Mouse (Mus musculus) midbrain, embryonic 10.5 days (tissue): ENCODE data around the gene Kctd4. TPM values are rescaled to one million over a fixed set of nuclear protein-coding genes. Genes with fewer than 3 reads are reported as not detected.
"Not testable (repeated sequence)": the region's sequence is repeated elsewhere in the genome, so short reads cannot be mapped to it uniquely, and the experiment has no call there.

ENCODE experiments used
- DNase-seq: peaks from one replicate; pipeline ENCODE4 v3.0.0-alpha.2; 2017; ENCODE audit warnings: low spot score
- H3K27ac ChIP-seq: fragments of 300-500 bp; sonication (generic); replicated peaks from 2 replicates; pipeline ENCODE4 v1.5.1; 2016; ENCODE audit warnings: mild to moderate bottlenecking
- H3K27me3 ChIP-seq: fragments of 300-500 bp; sonication (generic); 2 replicates; pipeline ENCODE4 v1.6.1; 2016; ENCODE audit warnings: low read depth, mild to moderate bottlenecking; ENCODE audit not compliant: poor library complexity, severe bottlenecking
- H3K36me3 ChIP-seq: fragments of 300-500 bp; sonication (generic); 2 replicates; pipeline ENCODE4 v1.6.1; 2016; ENCODE audit warnings: mild to moderate bottlenecking, moderate library complexity
- H3K4me1 ChIP-seq: fragments of 300-500 bp; sonication (generic); 2 replicates; pipeline ENCODE4 v1.6.1; 2016
- H3K4me3 ChIP-seq: fragments of 300-500 bp; sonication (generic); 2 replicates; pipeline ENCODE4 v1.5.1; 2016; ENCODE audit warnings: mild to moderate bottlenecking, moderate library complexity
- H3K9me3 ChIP-seq: fragments of 300-500 bp; sonication (generic); replicated peaks from 2 replicates; pipeline ENCODE4 v1.6.1; 2016; ENCODE audit warnings: mild to moderate bottlenecking
- WGBS: fragments of 180-500 bp; shearing (Covaris S2); methylation state at CpG from one replicate; pipeline ENCODE4 v1.1.7; 2016; 5-methylcytosine and 5-hydroxymethylcytosine counted together
- polyA plus RNA-seq: library from polyadenylated mRNA; unstranded; fragments of >200 nt; fragmentation: Nextera tagmentation; extraction: Ambion mirVana; gene quantifications from 2 replicates; pipeline ENCODE4 v1.2.1, GENCODE M21; 2016

The Kctd4 gene
- polyA plus RNA-seq = 0.42 and 0.60 TPM in 2 replicates

DNA sequence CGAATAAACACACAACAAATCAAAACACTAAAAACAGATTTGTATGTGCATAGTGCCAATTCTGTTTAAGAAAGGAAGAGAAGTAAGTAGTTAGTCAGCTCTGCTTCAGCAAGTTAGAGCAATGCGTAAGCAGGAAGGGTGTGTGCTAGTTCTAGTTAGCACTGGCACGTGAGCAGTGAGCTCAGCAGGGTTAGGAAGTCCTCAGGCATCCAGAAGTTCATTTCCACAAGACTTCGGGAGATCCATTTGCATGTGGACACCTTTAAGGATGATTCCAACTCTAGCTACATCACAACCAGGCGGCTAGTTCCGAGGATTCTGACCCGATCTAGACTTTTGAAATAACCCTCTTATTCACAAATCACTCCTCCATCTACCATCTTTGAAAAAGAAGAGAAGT is at the start of gene Kctd4:
TSS of gene Kctd4 (plus strand) at position 244 of the 400 bp plus-strand sequence.
- Histone ChIP-seq H3K9me3 (no peaks in the 10 kb centered on the region), H3K4me3 (no peak within 1 kb of the TSS), H3K36me3 (no peaks in the 10 kb centered on the region), H3K27ac (no peak within 1 kb of the TSS), H3K4me1 (peaks cover 5% of the 10 kb centered on the region; the same call in 1 of the 2 replicates), H3K27me3 (no peaks in the 10 kb centered on the region)
- DNase-seq = no peak
- WGBS = 94% methylated on average over 7 of the region's 7 CpGs

DNA sequence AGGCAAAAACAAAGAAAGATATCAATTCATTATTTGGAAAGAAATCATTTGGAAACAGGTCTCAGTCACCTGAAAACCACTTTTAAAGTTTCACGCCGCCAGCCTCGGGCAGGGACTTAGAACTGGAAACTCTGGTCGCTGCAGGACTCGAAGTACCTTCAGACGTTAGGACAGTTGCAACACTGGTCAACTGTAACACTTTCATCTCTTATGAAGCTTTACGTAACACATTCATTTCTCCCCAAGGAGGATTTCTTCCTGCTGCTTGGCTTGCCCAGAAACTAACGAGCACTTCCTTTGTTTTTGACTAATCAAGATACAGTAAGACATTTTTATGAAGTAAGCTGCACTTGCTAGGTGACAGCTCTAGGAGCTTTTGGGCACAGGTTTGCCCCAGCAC is 47.9 kb upstream of the Kctd4 start:
- WGBS = 96% methylated on average over 8 of the region's 8 CpGs
- Histone ChIP-seq H3K4me3 (no peak overlapping the region), H3K9me3 (no peaks in the 10 kb centered on the region), H3K27ac (no peak overlapping the region), H3K4me1 (no peaks in the 10 kb centered on the region), H3K36me3 (peaks cover 32% of the 10 kb centered on the region), H3K27me3 (no peaks in the 10 kb centered on the region)
- DNase-seq = no peak

DNA sequence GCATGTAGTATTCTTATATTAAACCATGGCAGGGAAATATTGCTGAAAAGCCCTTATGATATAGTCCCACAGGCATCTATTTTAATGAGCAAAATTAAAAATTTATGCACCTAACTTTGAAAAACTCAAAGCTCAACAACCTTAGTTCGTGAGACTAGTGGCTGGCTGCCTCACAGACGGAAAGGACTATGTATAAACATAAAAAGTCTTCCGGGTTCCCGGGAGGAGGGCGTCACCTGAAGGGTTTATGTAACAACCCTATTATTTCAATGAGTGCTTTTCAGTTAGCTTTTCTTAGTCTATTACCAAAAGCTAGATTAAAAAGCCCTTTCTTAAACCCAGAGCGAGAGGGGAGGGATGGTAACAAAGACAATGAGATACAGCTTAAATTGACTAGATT is 42.8 kb upstream of the Kctd4 start:
- Histone ChIP-seq H3K36me3 (peaks cover 12% of the 10 kb centered on the region), H3K9me3 (no peaks in the 10 kb centered on the region), H3K4me1 (no peaks in the 10 kb centered on the region), H3K27ac (no peak overlapping the region), H3K4me3 (no peak overlapping the region), H3K27me3 (no peaks in the 10 kb centered on the region)
- WGBS = 91% methylated on average over 6 of the region's 6 CpGs
- no peak for DNase-seq

DNA sequence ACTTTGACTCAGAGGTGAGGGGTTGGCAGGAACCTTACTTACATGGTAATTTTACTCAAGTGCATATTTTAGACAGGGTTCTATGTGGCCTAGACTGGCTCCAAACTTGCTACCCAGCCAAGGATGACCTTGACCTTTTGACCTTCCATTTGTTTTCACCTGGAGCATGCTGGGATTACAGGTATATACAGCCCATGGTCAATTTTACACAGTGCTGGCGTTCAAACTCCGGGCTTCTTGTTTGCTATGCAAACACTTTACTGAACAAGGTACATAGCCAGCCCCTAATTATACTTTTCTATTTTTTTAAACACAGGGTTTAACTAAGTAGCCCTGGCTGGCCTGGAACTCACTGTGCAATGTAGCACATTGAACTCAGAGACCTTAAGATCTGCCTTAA is 42.1 kb upstream of the Kctd4 start:
- Histone ChIP-seq H3K4me1 (no peaks in the 10 kb centered on the region), H3K36me3 (peaks cover 13% of the 10 kb centered on the region), H3K4me3 (no peak overlapping the region), H3K9me3 (no peaks in the 10 kb centered on the region), H3K27me3 (no peaks in the 10 kb centered on the region), H3K27ac (no peak overlapping the region)
- no peak for DNase-seq
- 94% methylated on average over 2 of the region's 2 CpGs for WGBS

DNA sequence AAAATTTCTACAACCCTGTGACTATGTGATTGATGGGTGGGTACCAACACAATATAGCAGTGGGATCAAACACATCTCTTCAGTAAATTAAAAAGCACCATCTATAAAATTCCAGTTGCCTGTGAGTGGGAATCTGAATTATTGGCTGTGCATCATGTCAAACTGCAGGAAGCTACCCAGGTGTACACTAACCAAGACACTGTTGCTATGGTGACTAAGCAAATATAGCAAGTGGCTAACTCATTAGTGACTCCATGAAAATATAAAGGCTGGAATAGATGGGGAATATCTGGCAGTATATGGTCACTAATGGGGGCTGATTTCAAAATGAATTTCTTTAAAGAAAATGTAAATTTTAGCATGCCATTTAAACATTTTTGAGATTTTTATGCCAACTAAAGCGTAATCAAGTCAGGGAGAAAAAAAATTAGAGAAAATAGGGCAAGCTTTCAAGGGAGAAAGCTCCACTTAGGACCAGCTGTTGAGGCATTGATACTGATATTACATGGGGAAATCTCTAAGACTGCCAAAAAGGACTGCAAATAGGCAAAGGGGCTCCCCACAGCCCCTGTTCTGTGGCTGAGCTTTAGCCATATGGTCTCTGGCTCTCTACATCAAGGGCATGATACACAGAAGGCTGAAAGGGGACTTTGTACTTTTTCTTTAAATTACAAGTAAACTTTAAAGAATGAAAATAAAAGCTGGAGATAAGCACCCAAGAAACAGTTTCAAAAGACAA is 31.3 kb upstream of the Kctd4 start:
- Histone ChIP-seq H3K9me3 (no peaks in the 10 kb centered on the region), H3K27me3 (no peaks in the 10 kb centered on the region), H3K4me3 (no peak overlapping the region), H3K36me3 (no peaks in the 10 kb centered on the region), H3K27ac (no peak overlapping the region), H3K4me1 (peaks cover 10% of the 10 kb centered on the region; the same call in 1 of the 2 replicates)
- DNase-seq = no peak
- whole genome bisulfite sequencing = 100% methylated on average over 1 of the region's 1 CpGs

DNA sequence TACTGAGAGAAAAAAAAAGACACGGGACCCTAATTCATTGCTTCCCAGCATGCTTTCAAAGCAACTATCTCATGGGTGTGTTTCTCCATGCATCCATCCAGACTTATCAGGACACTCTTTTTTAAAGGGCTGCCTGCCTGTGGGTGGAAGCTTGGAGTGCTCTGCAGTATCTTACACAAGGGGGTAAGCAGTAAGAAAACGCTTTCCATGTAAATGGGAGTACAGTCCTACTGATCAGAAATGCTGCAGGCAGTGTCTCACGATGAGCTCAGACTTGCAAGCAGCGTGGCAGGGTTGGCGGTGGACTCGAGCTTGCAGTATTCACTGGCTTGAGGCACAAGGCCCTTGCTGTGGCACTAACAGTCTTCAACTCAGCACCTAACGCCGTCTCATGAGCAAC is 25.1 kb upstream of the Kctd4 start:
- WGBS = 96% methylated on average over 8 of the region's 8 CpGs
- not testable (repeated sequence) for DNase-seq, H3K27ac ChIP-seq, H3K4me3 ChIP-seq, H3K36me3 ChIP-seq, H3K27me3 ChIP-seq, H3K9me3 ChIP-seq, H3K4me1 ChIP-seq

DNA sequence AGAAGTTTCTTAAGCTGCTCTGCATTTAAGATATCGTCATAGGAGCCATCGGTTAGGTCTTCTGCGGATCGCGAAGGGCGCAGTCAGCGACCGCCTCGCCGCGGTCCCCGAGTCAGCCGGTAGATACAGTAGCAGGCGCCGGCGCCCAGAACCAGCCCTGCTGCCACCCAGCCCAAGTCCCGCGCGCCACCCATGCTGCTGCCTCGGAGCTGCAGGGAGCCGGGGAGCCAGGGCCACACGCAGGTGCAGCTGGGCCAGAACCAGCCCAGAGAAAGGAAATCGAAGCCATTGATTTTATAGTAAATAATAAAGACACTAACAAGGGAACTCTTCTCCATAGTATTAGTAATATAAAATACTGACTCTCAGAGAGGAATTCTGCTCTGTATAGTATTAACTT is 23.5 kb upstream of the Kctd4 start:
- peaks cover 5% of the 10 kb centered on the region; the same call in 1 of the 2 replicates for H3K4me1 ChIP-seq
- H3K4me3 ChIP-seq = no peak overlapping the region
- DNase-seq = no peak
- no peaks in the 10 kb centered on the region for H3K27me3 ChIP-seq
- no peak overlapping the region for H3K27ac ChIP-seq
- 0 out of 2 replicates have a peak, but pooled peaks cover 4% of the 10 kb centered on the region for H3K36me3 ChIP-seq
- H3K9me3 ChIP-seq = no peaks in the 10 kb centered on the region
- 94% methylated on average over 23 of the region's 23 CpGs for WGBS

DNA sequence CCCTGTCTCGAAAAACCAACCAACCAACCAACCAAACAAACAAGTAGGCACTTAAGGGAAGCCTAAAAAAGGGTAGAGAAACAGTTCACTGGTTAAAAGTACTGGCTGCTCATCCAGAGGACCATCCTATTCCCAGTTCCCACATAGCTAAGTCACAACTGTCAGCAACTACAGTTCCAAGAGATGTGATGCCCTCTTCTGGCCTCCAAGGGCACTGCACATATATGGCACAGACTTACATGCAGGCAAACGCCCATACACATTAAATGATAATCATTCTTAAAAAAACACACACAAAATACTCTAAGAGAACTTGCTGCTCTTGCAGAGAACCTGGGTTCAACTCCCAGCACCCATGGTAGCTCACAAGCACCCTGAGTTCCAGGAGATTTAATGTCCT is 20.4 kb upstream of the Kctd4 start:
- Histone ChIP-seq H3K27me3 (no peaks in the 10 kb centered on the region), H3K9me3 (no peaks in the 10 kb centered on the region), H3K4me1 (no peaks in the 10 kb centered on the region), H3K4me3 (no peak overlapping the region), H3K27ac (no peak overlapping the region), H3K36me3 (0 out of 2 replicates have a peak, but pooled peaks cover 4% of the 10 kb centered on the region)
- 93% methylated on average over 2 of the region's 2 CpGs for WGBS
- no peak for DNase-seq

DNA sequence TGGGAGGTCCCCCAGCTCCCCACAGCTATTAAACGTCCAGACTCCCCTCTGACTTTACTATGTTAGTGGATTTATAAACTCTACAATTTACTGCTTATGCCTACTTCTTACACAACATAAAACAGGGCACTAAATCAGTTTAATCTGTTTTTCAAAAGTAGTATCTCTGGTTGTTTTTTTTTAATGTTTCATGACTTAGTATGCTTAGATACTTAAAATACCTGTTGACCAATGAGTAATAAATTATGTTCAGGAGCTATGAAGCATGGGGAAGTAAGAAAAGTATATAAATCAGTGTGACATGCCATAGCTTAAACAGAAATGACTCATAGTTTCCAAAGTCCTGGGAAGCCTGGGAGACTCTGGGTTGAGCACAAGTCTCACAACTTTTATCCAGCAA is 17.1 kb upstream of the Kctd4 start:
- WGBS = 79% methylated on average over 1 of the region's 1 CpGs
- 0 out of 2 replicates have a peak, but pooled peaks cover 5% of the 10 kb centered on the region for H3K36me3 ChIP-seq

DNA sequence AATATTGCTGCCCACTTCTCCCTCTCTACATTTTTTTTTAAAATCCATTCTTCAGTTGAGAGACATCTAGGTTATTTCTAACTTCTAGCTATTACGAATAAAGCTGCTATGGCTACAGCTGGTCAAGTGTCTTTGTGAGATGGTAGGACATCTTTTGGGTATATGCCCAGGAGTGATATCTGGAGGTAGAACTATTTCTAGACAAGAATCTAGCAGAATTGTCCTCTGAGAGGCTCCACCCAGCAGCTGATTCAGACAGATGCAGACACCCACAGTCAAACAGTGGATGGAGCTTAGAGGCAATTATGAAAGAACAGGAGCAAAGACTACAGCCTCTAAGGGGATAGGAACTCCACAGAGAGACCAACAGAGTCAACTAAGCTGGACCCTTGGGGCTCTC is 13.3 kb upstream of the Kctd4 start:
- no peaks in the 10 kb centered on the region for H3K9me3 ChIP-seq
- no peaks in the 10 kb centered on the region for H3K4me1 ChIP-seq
- 92% methylated on average over 1 of the region's 1 CpGs for WGBS

More for the DNA sequence above, 17.1 kb upstream of the Kctd4 start:
- DNase-seq = no peak
- H3K9me3 ChIP-seq = no peaks in the 10 kb centered on the region
- H3K27me3 ChIP-seq = no peaks in the 10 kb centered on the region
- H3K4me1 ChIP-seq = no peaks in the 10 kb centered on the region
- H3K4me3 ChIP-seq = no peak overlapping the region
- no peak overlapping the region for H3K27ac ChIP-seq

DNA sequence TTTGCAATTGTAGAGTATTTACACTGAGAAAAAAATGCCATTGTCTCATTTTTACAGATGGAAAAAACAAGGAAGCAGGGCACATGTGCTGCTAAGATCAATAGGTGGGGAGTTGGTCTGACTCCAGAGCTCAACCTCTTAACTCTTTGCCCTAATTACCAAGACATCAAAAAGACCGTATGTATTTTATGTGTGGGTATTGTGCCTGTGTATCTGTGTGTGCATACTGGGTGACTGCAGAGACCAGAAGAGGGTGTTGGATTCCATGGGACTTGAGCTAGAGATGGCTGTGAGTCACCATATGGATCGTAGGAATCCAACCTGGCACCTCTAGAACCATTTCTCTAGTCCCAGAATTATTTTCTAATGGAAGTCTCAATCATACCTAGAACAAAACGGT is 12.4 kb upstream of the Kctd4 start:
- H3K27me3 ChIP-seq = no peaks in the 10 kb centered on the region
- no peak overlapping the region for H3K4me3 ChIP-seq
- H3K36me3 ChIP-seq = 0 out of 2 replicates have a peak, but pooled peaks cover 3% of the 10 kb centered on the region
- H3K27ac ChIP-seq = no peak overlapping the region
- H3K9me3 ChIP-seq = no peaks in the 10 kb centered on the region
- 92% methylated on average over 3 of the region's 3 CpGs for WGBS
- no peaks in the 10 kb centered on the region; the same call in 1 of the 2 replicates for H3K4me1 ChIP-seq
- no peak for DNase-seq

More for the DNA sequence above, 13.3 kb upstream of the Kctd4 start:
- no peak for DNase-seq
- no peaks in the 10 kb centered on the region for H3K27me3 ChIP-seq
- H3K4me3 ChIP-seq = no peak overlapping the region
- no peak overlapping the region for H3K27ac ChIP-seq
- H3K36me3 ChIP-seq = 0 out of 2 replicates have a peak, but pooled peaks cover 3% of the 10 kb centered on the region

DNA sequence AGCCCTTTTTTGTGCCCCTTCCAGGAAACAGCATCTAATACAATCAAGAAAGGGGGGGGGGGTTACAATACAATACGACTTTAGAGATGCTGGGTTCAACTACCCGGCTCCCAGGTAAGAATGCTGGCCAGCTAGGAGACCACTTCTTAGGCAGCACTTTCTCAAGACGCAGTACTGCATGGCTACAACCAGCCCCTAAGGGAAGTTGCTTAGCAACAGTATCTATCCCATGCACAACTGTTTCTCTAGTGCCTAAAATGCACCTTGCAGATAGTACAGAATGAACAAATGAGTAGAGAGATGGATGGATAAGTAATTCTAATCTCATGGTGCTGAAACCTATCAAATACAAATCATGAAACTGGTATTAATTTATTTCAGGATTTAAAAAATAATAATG is 7.1 kb upstream of the Kctd4 start:
- DNase-seq = no peak
- Histone ChIP-seq H3K4me1 (peaks cover 3% of the 10 kb centered on the region; the same call in 1 of the 2 replicates), H3K27me3 (no peaks in the 10 kb centered on the region), H3K9me3 (no peaks in the 10 kb centered on the region), H3K27ac (no peak overlapping the region), H3K4me3 (no peak overlapping the region), H3K36me3 (0 out of 2 replicates have a peak, but pooled peaks cover 4% of the 10 kb centered on the region)
- 84% methylated on average over 3 of the region's 3 CpGs for WGBS

DNA sequence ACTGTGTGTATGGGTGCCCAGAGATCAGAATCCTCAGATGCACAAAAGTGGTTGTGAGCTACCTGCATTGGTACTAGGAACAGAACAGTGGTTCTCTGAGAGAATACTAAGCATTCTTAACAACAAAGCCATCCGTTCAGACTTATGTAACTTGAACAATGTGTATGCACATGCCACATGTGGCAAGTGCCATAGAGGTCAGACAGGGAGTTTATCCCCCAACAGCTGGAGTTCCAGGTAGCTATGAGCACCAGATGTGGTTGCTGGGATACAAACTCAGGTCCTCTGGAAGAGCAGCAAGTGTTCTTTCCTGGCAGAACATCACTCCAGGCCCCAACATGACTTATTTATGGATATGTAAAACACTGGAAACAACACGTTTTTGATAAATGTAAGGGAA is 1.8 kb upstream of the Kctd4 start:
- 0 out of 2 replicates have a peak, but pooled peaks cover 4% of the 10 kb centered on the region for H3K36me3 ChIP-seq
- no peak for DNase-seq
- H3K9me3 ChIP-seq = no peaks in the 10 kb centered on the region
- H3K4me1 ChIP-seq = peaks cover 5% of the 10 kb centered on the region; the same call in 1 of the 2 replicates
- no peak overlapping the region for H3K27ac ChIP-seq
- H3K27me3 ChIP-seq = no peaks in the 10 kb centered on the region
- H3K4me3 ChIP-seq = no peak overlapping the region
- whole genome bisulfite sequencing = 66% methylated on average over 2 of the region's 2 CpGs
